Mouse (Mus musculus) myocyte (in vitro differentiated cells): ENCODE data around the gene Plgrkt.

ENCODE experiments used
- MAX ChIP-seq: IDR thresholded peaks from one replicate; pipeline ENCODE4 v1.6.1; 2011; ENCODE audit warnings: low read depth, mild to moderate bottlenecking, control low read depth
- MYOD1 ChIP-seq, 3 experiments: IDR thresholded peaks; one replicate each; pipeline ENCODE4 v1.6.1; 2011; ENCODE audit warnings: control low read depth in 2 of 3, low read depth in 2 of 3, mild to moderate bottlenecking in 2 of 3, moderate library complexity in 1 of 3; ENCODE audit not compliant: insufficient read length in 2 of 3, control insufficient read depth in 1 of 3
- MYOG ChIP-seq, 3 experiments: IDR thresholded peaks; one replicate each; pipeline ENCODE4 v1.6.1; 2011; ENCODE audit warnings: control low read depth in 2 of 3, low read depth in 2 of 3, mild to moderate bottlenecking in 2 of 3; ENCODE audit not compliant: insufficient read length in 2 of 3, control insufficient read depth in 1 of 3, insufficient read depth in 1 of 3
- POLR2A ChIP-seq: IDR thresholded peaks from one replicate; pipeline ENCODE4 v1.6.1; 2011; ENCODE audit warnings: low read depth, mild to moderate bottlenecking, control low read depth, moderate library complexity; ENCODE audit not compliant: insufficient read length
- POLR2AphosphoS2 ChIP-seq: IDR thresholded peaks from one replicate; pipeline ENCODE4 v1.6.1; 2011; ENCODE audit warnings: low read depth, control low read depth; ENCODE audit not compliant: insufficient read length
- USF1 ChIP-seq: IDR thresholded peaks from one replicate; pipeline ENCODE4 v1.6.1; 2011; ENCODE audit warnings: low read depth, mild to moderate bottlenecking, control low read depth, moderate library complexity

DNA sequence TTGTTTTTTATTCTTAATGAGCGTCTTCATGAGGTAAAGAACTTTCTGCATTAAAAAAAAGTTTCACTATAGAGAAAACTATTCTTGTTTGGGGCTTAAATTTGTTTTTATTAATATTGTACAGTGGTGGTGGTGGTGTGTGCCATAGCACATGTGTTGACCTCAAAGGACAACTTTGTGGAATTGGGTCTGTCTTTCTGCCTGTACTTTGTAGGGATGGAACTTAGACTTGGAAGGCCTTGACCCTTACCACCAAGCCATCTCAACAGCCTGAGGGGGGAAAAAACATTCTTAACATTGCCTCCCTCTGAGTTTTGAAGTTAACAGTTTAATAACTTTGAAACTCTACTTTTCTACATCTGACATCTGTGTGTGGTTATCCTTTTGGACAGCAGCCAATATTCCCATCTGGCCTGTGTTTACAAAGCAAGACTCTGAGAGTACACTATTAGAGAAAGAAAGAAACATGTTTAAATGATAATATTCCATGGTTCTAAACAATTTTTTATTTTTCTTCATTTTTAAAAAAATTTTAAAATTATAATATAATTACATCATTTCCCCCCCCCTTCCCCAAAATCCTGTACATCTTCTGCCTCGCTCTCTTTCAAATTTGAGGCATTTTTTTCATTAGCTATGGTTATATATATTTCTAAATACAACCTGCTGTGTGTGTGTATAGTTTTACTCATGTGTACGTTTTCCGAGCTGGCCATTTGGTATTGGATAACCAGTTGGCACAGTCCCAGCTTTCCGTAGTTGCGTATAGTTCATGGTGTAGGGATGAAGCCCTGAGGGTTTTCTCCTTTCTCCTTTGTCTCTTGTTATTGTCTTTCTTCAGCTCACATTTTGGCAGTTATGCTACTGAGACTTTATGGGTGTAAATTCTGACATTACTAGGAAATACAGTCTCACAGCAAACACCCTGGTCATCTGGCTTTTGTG is 45.6 kb upstream of the Plgrkt start:
- TF ChIP-seq MYOD1 (IDR thresholded peaks at IDR 0.05; ENCODE audit: control insufficient read depth in 1 of 3, insufficient read length in 2 of 3, low read depth in 2 of 3): no peak
- TF ChIP-seq MYOG (IDR thresholded peaks at IDR 0.05; ENCODE audit: control insufficient read depth in 1 of 3, insufficient read depth in 1 of 3, insufficient read length in 2 of 3, low read depth in 2 of 3): no peak
- no peak for TF ChIP-seq POLR2AphosphoS2
- no peak for TF ChIP-seq MAX
- TF ChIP-seq POLR2A: no peak
- TF ChIP-seq USF1: no peak
